Mouse (Mus musculus) left cerebral cortex, postnatal 4 days (tissue): ENCODE data around the gene Gk2. TPM values are rescaled to one million over a fixed set of nuclear protein-coding genes. Genes with fewer than 3 reads are reported as not detected.

ENCODE experiments used
- DNase-seq: peaks from one replicate; pipeline ENCODE4 v3.0.0-alpha.2; 2022
- intact Hi-C: fragments of 180-260 bp; cut with DNase I; formaldehyde crosslinking; loops from one replicate; pipeline ENCODE4 v1.15.1; 2025
- total RNA-seq, 2 experiments: library from RNA; stranded (reverse); gene quantifications; 2 replicates each; pipeline ENCODE4 v1.2.3; 2021

The Gk2 gene
- not detected for total RNA-seq

DNA sequence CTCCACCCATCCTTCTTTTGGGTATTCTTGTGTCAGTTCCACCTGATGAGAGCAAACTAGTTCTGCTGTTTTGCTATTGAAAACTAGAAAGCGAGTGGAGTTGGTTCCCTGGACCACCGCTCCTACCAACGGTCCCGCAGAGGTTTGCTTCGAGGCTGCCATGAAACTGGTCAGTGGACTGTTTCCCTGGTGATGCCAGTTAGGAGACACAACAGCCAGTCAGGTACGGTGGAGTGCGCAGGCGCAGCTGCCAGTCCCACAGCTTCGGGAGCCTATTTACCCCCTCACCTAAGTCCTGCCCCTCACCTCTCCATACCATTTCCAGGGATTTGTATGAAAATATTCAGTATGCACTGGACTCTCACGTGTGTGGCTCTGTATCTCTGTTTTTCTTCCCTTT is at the start of gene Gk2:
Gene Gk2 (minus strand): TSS at position 206 of the 400 bp plus-strand sequence.
- intact Hi-C loops = no loop called here
- DNase-seq = no peak

DNA sequence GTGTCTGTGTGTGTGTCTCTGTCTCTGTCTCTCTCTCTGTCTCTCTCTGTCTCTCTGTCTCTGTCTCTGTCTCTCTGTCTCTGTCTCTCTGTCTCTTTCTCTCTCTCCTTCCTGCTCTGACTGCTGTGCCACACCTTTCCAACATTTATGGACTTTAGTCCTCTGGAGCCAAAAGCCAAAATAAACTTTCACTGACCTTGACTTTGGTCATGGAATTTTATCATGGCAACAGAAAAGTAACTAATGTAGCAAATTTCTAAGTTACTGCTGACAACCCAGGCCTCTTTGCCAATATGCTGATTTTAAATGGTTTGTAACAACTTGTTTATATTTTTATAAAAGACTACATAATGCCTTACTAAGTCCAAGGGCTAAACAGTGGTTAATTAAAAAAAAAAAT is 41.2 kb upstream of the Gk2 start:
- DNase-seq = no peak
- intact Hi-C loops = no loop called here

DNA sequence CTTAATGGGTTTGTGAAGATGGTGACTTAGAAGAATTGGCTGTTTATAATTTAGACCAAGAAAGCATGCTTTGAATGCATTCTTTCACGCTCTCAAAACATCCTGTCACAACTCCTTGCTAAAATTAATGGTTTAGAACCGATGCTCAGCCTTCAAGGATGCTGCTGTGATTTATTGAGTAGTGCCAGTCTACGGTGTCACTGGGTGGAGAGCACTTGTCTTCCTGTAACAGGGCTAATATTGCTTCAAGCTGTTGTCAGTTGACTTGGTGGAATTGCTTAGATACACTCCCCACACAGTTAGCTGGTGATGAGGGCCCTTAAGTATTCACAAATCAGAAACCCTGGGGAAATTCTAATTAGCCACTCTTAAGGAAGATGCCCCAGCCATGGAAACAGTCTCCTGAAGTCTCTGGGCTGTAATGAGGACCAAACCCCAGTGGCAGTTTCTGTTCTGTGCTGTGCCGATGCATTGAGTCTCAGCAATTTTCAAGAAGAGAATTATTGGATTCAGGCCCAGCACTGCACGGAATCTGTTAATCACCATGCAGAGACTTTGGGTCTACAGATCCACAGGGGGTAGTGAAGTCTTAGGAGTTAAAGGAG is 38.8 kb upstream of the Gk2 start:
- DNase-seq = no peak
- intact Hi-C loops = no loop called here

DNA sequence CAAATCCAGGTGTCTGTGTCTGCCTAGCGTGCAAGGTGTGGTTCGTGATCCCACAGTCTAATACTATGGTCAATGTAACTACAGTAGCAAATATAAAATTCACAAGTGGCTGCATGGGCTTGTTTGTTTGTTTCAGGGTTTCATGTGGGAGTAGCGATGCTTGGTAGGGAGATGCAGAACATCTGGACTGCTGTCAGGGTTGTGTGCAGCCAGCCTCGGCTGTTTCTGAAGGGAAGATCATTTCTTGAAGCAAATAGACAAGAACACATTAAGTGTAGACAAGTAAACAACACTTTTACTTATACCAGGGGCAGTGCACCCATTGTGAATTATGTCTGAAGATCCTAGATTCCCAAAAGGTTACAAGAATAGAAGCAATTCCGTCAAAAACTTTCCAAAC is 36.6 kb upstream of the Gk2 start:
- DNase-seq = no peak

DNA sequence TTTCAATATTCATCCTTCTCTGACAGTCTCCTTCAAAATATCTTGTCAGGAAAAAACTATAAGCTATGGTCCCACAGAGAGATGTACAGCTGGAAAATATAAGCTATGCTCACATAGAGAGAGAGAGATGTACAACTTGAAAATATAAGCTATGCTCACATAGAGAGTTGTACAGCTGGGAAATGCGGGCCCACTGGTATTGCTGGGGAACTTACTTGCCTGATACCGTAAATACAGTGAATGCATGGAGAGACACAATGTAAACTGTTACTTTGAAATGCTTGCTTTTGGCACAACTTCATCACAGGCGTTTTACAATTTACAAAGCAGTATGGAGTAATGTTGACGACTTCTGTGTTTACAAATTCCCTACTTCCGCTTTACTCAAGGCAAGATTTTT is 29.3 kb upstream of the Gk2 start:
- intact Hi-C loops = no loop called here
- DNase-seq = no peak

More for the DNA sequence above, 36.6 kb upstream of the Gk2 start:
- intact Hi-C loops = no loop called here

DNA sequence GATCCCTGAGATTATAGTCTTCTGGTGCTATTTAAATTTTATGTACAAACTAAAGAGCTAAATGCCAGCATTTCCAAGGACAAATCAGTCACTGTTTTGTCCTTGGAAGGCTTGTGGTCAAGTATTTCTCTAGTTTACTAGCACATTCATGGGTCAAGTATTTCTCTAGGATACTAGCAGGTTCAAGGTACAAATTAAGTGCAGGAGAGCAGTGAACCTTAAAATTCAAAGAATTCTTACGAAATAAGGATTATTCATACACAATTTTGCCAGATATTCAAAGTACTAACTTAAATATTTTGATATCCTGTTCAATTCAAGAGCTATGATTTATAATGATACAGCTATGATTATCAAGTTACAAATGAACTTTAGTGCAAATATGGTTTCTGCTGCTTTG is 23.2 kb upstream of the Gk2 start:
- intact Hi-C loops = no loop called here
- DNase-seq = no peak

DNA sequence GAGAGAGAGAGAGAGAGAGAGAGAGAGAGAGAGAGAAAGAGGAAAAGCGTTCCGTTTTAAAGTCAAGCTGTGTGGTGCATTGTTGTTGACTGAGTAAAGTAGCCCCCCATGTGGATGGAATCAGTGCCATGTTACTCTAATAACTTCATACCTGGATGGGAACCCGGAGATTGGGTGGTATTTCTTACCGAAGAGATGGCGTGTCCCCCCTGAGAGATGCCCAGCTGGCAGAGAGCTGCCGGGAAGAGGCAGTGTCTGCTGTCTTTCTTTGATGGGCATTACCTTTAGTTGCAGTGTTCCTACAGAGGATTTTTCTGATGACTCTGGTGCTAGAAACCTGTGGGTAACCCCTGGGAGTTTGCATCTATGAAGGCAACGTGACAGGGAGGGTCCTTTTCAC is 10.4 kb upstream of the Gk2 start:
- DNase-seq = peak; percentile 45

DNA sequence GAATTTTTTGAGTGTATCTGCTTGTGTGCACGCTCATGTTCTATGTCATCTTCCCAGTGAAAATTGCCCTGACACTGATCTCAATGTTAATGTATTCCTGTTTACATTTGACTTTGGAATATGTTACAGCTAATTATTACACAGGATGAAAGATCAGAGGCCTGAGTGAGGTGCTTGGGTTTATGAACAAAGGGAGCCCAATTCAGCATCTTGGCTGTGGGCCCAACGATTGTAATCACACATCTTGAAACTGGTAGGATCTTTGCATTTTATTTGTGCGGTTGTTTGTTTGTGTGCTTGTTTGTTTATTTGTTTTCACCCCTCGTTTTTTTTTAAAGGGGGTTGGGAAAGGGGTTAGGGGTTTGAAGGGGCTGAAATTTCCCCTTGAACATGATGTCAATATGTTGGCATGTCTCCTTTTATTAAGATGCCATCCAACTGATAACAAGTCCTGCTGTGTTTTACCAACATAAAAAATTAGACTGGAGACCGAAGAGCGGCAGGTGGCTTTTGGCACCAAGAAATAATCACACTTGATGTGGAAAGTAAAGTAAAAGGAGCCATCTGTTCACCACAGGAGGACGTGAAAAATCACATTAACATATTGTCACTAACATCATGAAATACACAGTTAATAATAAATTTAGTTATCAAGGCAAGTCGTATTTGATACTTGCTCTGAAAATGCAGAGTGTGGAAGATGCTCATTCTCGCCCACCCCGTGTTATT is 9.8 kb upstream of the Gk2 start:
- intact Hi-C loops = no loop called here
- DNase-seq = peak; percentile 69

More for the DNA sequence above, 10.4 kb upstream of the Gk2 start:
- intact Hi-C loops = no loop called here

DNA sequence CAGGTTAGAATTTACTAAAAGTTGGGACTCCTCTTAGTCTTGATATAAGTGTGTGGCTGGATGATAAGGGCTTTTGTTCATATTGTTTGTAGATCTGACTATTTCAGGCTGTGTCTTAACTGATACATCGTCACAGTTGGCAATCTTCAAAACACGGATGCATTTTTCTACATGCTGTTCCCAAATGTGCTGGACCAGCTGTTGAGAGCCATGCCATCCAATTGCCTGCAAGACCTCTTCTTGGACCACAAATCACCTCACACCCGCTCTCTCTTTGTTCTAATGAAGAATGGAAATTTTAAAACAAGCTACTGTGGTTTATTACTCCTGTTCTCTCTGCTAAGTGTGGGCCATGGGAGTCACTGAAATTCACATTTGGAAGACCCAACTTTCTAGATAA is 9.1 kb upstream of the Gk2 start:
- peak; percentile 54 for DNase-seq
- intact Hi-C loops = no loop called here

DNA sequence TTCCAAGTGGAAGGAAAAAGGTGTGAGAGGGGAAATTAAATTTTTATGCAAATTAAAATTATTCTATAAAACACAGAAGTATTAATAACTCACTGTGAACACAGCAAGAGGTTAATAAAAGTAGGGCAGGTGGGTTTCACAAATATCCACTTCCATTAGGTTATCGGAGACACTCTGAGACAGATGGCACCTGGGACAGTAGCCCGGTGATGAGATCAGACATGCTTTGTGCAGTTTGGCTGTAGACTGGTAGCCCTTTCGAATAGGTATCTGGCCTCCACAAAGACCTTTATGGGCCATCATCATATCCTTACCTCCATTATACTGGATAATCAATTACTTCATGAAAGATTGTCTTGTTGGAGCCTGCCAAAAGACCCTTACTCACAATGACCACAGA is 6.0 kb upstream of the Gk2 start:
- DNase-seq = no peak
- intact Hi-C loops = no loop called here

DNA sequence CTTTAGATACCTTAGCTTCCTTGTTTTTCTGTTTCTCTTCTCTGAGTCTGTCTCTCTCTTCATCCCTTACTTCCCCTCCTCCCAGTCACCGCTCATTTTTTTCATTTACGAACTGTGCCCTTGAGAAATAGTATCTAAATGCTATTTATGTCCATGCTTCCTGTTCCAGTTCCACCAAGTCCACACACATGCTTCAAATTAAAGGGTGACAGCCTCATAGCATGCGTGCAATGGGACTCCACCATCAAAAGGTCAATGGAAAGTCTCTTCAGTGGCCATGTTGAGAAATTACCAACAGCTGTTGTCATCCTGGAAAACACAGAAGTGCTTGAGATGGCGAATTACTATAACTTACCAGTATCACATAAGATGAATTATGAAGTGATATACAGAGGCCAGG is 5.4 kb downstream of the Gk2 start:
- DNase-seq = no peak
- intact Hi-C loops = no loop called here

DNA sequence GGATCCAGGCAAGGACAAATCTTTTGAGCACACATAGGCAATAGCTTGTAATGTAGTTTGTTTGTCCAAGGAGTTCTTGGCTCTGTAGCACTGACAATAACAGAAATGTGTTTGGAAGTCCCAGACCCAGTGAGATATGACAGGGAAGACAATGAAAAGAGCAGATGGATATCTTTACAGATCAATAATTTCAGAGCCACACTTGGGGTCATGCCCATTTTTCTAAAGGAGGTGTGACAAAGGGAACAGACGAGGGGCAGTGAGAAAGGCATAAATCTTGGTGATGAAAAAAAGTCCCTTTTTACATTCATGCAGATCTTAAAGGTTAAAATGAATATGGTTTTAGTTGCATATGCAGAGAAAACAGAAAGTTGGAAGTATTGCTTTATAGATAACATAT is 12.6 kb downstream of the Gk2 start:
- DNase-seq = no peak
- intact Hi-C loops = no loop called here

DNA sequence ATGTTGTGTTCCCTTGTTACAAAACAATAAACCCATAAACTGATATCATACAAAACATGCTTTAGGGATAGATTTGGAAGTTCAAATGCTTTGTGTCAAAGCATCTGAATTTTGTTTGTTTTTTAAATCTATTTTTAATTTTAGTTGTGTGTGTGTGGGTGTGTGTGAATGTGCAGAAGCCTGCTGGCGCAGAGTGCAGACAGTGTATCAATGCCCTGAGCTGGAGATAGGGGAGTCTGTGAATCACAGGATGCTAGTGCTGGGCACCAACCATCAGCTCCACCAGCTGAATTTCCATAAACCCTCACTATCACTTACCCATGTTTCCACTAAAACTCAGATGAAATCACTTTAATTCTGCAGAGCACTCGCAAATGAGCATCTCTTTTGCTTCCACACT is 24.3 kb downstream of the Gk2 start:
- intact Hi-C loops = no loop called here
- no peak for DNase-seq

DNA sequence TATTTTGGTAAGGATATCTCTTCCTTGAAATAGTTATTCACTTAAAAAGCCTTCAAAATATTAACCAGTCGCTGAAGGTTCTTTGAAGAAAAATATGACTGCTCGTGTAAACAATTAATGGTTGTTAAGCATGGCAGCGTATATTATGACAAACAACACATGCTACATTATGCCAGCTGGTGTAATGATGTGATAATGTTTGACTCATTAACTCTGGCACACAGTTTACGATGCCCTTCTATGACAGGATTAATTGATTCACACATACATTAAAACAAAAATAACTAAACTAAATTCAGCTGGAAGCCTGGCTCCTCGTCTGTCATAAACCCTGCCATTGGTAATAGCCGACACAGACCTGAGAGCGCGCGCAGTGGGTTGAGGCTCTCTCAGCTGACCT is 26.8 kb downstream of the Gk2 start:
- intact Hi-C loops = no loop called here
- no peak for DNase-seq

DNA sequence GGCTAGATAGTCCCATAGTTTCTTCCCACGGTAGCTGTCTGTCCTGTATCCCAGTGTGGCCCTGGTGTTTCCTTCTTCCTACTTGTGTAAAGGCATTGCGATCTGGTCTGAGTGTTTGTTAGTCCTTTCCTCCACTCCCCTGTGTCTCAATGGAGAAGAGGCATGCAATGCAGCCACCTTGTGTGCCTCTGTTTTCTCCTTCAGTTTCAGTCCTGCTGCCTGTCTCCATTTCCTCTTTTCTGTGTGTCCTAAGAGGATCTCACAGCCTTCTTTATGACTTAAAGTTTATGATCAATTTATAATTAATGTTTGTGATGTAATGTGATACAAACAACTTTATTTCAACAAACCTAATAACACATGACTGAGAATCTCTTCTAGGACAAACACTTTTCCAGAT is 35.2 kb downstream of the Gk2 start:
- no peak for DNase-seq

DNA sequence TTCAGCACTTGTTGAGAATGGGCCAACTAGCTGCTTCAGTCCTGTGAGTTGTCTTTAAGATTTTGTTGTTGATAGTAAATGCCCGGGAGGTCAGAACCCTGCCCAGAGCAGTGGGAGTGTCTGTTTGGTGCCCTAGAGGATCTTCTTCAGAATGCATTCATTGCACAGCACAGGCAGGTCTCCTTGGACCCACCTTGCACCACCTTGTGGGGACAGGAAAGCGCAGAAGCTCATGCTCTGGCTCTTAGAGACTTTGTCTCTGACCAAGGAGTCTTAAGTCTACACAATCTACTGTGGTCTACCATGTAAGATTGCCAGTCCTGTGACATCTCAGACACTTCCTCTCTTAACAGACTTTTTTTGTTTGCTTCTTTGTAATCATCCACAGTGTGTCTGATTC is 39.6 kb downstream of the Gk2 start:
- intact Hi-C loops = no loop called here
- DNase-seq = no peak

More for the DNA sequence above, 35.2 kb downstream of the Gk2 start:
- intact Hi-C loops = no loop called here

DNA sequence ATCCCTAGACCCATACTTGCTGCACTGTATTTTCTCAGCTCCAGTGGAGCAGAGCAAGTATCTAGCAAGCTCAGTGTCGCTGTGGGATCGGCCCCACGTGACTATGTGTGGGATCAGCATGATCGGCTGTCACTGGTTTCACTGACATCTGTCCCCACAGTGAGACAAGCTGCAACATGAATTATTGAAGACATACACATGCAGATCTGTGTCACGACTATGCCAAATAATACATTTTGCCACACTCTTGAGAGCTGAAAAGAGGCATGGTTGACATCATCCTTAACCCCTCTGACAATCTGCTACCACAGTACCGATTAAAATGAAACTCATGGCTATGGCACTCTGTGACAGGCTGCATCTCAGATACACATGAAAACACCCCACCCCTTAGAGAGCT is 41.0 kb downstream of the Gk2 start:
- intact Hi-C loops = no loop called here
- peak; percentile 82 for DNase-seq

DNA sequence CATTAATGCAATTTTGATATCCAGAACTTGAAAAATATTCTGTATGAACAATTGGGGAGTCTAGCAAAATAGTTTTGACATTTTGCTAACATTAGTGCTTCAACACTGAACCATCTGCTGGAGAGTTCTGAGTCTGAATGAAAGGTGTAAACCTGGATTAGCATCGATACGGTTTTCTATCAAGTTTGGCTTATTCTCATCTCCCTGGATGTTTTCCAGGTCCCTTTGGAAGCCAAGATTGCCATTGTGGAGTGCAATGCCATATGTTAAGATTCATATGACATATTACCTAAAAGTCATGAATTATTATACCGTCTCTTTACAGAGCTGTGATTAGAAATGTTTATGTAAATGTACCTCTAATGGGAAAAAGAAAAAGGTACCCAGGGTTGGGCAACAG is 43.1 kb downstream of the Gk2 start:
- no peak for DNase-seq
- intact Hi-C loops = no loop called here

DNA sequence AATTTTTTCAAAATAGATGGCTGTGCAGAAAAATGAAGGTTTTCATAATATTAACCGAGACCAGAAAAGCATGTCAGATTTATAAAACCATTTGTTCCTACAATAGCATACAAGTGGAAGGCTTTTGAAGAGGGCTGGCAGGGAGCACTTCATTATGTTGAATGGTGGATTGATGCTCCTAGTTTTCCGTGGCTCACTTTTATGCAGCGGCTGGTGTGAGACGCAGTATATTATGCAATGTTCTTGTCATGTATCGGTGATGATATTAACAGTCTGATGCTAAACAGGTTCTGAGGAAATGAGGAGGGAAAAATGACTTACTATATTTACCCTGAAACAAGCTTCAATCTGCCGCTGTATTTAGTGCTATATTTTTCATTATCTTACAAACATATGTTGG is 46.6 kb downstream of the Gk2 start:
- intact Hi-C loops = no loop called here
- no peak for DNase-seq

DNA sequence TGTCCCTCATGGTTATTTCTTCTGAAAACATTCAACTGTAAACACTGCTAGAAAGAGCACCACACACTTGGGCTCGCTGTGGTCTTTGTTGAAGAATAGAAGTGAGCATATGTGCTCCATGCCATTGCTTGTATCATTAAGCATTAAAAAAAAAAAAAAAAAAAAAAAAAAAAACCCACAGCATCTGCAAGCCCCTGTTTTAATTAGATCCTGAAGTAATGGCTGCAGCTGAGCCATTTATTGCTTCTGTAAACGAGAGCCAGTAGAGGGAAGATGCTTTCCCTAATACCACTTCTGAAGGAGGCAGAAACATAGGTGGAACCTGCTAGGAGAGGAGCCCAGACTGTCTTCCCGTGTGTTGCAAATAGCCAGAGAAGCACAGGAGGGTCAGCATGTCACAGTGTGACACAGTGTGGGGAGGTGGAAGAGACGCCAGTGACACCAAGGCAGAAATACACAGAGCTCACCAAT is 47.6 kb downstream of the Gk2 start:
- intact Hi-C loops = no loop called here
- DNase-seq = no peak
